8 mouse cellular contexts compared by ENCODE assay signal in genomic region chr19:9920835-9921784, GRCm38 (mm10). TPM values are rescaled to one million over a fixed set of nuclear protein-coding genes. Genes with fewer than 3 reads are reported as not detected.
DNase-seq lines count a peak whose midpoint lies in the region; ATAC-seq and TF ChIP-seq lines count a peak whose summit lies in the region.

No protein-coding gene starts in this region.

- no peak overlapping the region for H3K4me2 ChIP-seq in forebrain, postnatal 0 days (ENCODE audit: low read depth)
- no peak overlapping the region for H3K4me2 ChIP-seq in forebrain, embryonic 16.5 days (ENCODE audit: low read length)
- H3K4me2 ChIP-seq in liver, postnatal 0 days (ENCODE audit: low read depth, low read length), result no peak overlapping the region

- no peak for DNase-seq in forebrain, postnatal 0 days
- DNase-seq in NIH3T3 (ENCODE audit: low read depth), result peak; percentile 91
- DNase-seq in gastrocnemius, adult 2 months, result peak; percentile 80
- peak; percentile 73 to 84 for DNase-seq in kidney, adult 8-10 months
- peak; percentile 68 for DNase-seq in liver, postnatal 0 days
- peak; percentile 52 for DNase-seq in splenic B cell, adult 2 months (ENCODE audit: low read depth, low spot score)
- no peak for DNase-seq in cerebellum, postnatal 4 days (ENCODE audit: low spot score in 2 of 2)

- no peaks in the 10 kb centered on the region for H3K36me3 ChIP-seq in forebrain, postnatal 0 days (ENCODE audit: insufficient read depth)
- no peaks in the 10 kb centered on the region for H3K36me3 ChIP-seq in forebrain, embryonic 16.5 days (ENCODE audit: control insufficient read depth, insufficient read depth)
- no peaks in the 10 kb centered on the region for H3K36me3 ChIP-seq in liver, postnatal 0 days (replicated peaks; ENCODE audit: insufficient read depth, low read length)
- no peaks in the 10 kb centered on the region for H3K36me3 ChIP-seq in splenic B cell, adult 2 months (ENCODE audit: control insufficient read depth, insufficient read depth, low read length, poor library complexity, severe bottlenecking)

- no peaks in the 10 kb centered on the region for H3K9me3 ChIP-seq in forebrain, postnatal 0 days (ENCODE audit: low read length)
- H3K9me3 ChIP-seq in forebrain, embryonic 16.5 days (ENCODE audit: control insufficient read depth, low read length), result no peaks in the 10 kb centered on the region
- no peaks in the 10 kb centered on the region for H3K9me3 ChIP-seq in liver, postnatal 0 days (ENCODE audit: low read length)

- WGBS in forebrain, postnatal 0 days, result 61% methylated on average over 13 of the region's 13 CpGs
- 66% methylated on average over 13 of the region's 13 CpGs for WGBS in forebrain, embryonic 16.5 days
- WGBS in liver, postnatal 0 days (ENCODE audit: insufficient replicate concordance), result 59% methylated on average over 13 of the region's 13 CpGs

- peaks cover 11% of the 10 kb centered on the region; the same call in 1 of the 2 replicates for H3K4me1 ChIP-seq in forebrain, postnatal 0 days (ENCODE audit: insufficient read depth)
- H3K4me1 ChIP-seq in forebrain, embryonic 16.5 days (replicated peaks; ENCODE audit: control insufficient read depth, insufficient read depth, low read length), result peaks cover 19% of the 10 kb centered on the region
- peaks cover 13% of the 10 kb centered on the region for H3K4me1 ChIP-seq in liver, postnatal 0 days (ENCODE audit: insufficient read depth)

- no peak for ATAC-seq in forebrain, postnatal 0 days
- no peak for ATAC-seq in forebrain, embryonic 16.5 days
- ATAC-seq in liver, postnatal 0 days, result peak; percentile 52

- TF ChIP-seq CTCF in forebrain, postnatal 0 days (IDR thresholded peaks at IDR 0.05; ENCODE audit: low read depth), result peak; percentile 51
- peak; percentile 69 for TF ChIP-seq CTCF in gastrocnemius, adult 2 months (IDR thresholded peaks at IDR 0.05)
- TF ChIP-seq CTCF in liver, postnatal 0 days (IDR thresholded peaks at IDR 0.05; ENCODE audit: low read depth), result peak; percentile 77

- no peak overlapping the region for H3K9ac ChIP-seq in forebrain, postnatal 0 days
- no peak overlapping the region for H3K9ac ChIP-seq in forebrain, embryonic 16.5 days (replicated peaks; ENCODE audit: low read depth, low read length)
- no peak overlapping the region for H3K9ac ChIP-seq in liver, postnatal 0 days (replicated peaks)

- no peaks in the 10 kb centered on the region for H3K27me3 ChIP-seq in forebrain, postnatal 0 days (ENCODE audit: insufficient read depth, low read length)
- H3K27me3 ChIP-seq in forebrain, embryonic 16.5 days (replicated peaks; ENCODE audit: control insufficient read depth, insufficient read depth, low read length), result no peaks in the 10 kb centered on the region
- H3K27me3 ChIP-seq in liver, postnatal 0 days (ENCODE audit: insufficient read depth, low read length), result no peaks in the 10 kb centered on the region
- H3K27me3 ChIP-seq in splenic B cell, adult 2 months (ENCODE audit: control insufficient read depth, insufficient read depth, low read length, poor library complexity, severe bottlenecking), result no peaks in the 10 kb centered on the region

- H3K27ac ChIP-seq in forebrain, postnatal 0 days (ENCODE audit: low read depth, low read length), result peak overlapping the region; percentile 71; the same call in 1 of the 2 replicates
- no peak overlapping the region; the same call in 1 of the 2 replicates for H3K27ac ChIP-seq in forebrain, embryonic 16.5 days (ENCODE audit: low read length)
- H3K27ac ChIP-seq in gastrocnemius, adult 2 months, result peak overlapping the region; percentile 55
- no peak overlapping the region for H3K27ac ChIP-seq in liver, postnatal 0 days (ENCODE audit: low read depth)

- no peak for TF ChIP-seq EP300 in liver, postnatal 0 days (IDR thresholded peaks at IDR 0.05; ENCODE audit: low read depth)

- intact Hi-C loops in gastrocnemius, adult 2 months (cut with DNase I), result no loop called here

- no peak overlapping the region for H3K4me3 ChIP-seq in forebrain, postnatal 0 days (ENCODE audit: low read depth, low read length)
- H3K4me3 ChIP-seq in forebrain, embryonic 16.5 days (replicated peaks; ENCODE audit: low read length), result no peak overlapping the region
- H3K4me3 ChIP-seq in gastrocnemius, adult 2 months, result no peak overlapping the region
- no peak overlapping the region for H3K4me3 ChIP-seq in liver, postnatal 0 days (ENCODE audit: low read depth, low read length)

RNA-seq across cellular contexts. Expression of gene Incenp, which starts 21.8 kb away (rescaled TPM):
- 6.2 and 15.9 TPM in 2 replicates for total RNA-seq in forebrain, postnatal 0 days (2014; rRNA removed)
- polyA plus RNA-seq in forebrain, postnatal 0 days (2015; fragmentation: Nextera tagmentation; extraction: Ambion mirVana), result 12.3 and 19.4 TPM in 2 replicates
- polyA plus RNA-seq in forebrain, embryonic 16.5 days (2015; fragmentation: Nextera tagmentation; extraction: Ambion mirVana), result 43.0 and 48.6 TPM in 2 replicates
- 1 to 10 TPM; 2.1 to 2.7 TPM for total RNA-seq in gastrocnemius, adult 2 months (2021)
- 39.9 and 43.4 TPM in 2 replicates for polyA plus RNA-seq in liver, postnatal 0 days (2015; fragmentation: Nextera tagmentation; extraction: Ambion mirVana)

RNA-seq across cellular contexts. Expression of gene Fth1, which starts 59.3 kb away (rescaled TPM):
- total RNA-seq in forebrain, postnatal 0 days (2014; rRNA removed), result 228 and 300 TPM in 2 replicates
- polyA plus RNA-seq in forebrain, postnatal 0 days (2015; fragmentation: Nextera tagmentation; extraction: Ambion mirVana), result 2,942 and 2,984 TPM in 2 replicates
- 1,497 and 1,681 TPM in 2 replicates for polyA plus RNA-seq in forebrain, embryonic 16.5 days (2015; fragmentation: Nextera tagmentation; extraction: Ambion mirVana)
- total RNA-seq in gastrocnemius, adult 2 months (2021), result 1,000 to 10,000 TPM; 2,168 to 2,432 TPM
- polyA plus RNA-seq in liver, postnatal 0 days (2015; fragmentation: Nextera tagmentation; extraction: Ambion mirVana), result 4,793 and 5,083 TPM in 2 replicates

Comparison
In these comparisons a context has a peak if more than half of its experiments do, and no peak if none do; other contexts are left out.
1. H3K27ac ChIP-seq: peak in forebrain, postnatal 0 days (single experiment) and gastrocnemius, adult 2 months (single experiment); none in forebrain, embryonic 16.5 days (single experiment) and liver, postnatal 0 days (single experiment).
2. DNase-seq: peak in NIH3T3 (single experiment), gastrocnemius, adult 2 months (single experiment), kidney, adult 8-10 months (2 of 2), liver, postnatal 0 days (single experiment) and splenic B cell, adult 2 months (single experiment); none in forebrain, postnatal 0 days (single experiment) and cerebellum, postnatal 4 days (0 of 2).
3. Peak in every context shown above with its lines, with median percentiles within 50 percentile points of each other: CTCF ChIP-seq.